Comparison of ENCODE assay signal across 19 mouse cellular contexts in genomic region chr9:108343835-108344234, GRCm38 (mm10). TPM values are rescaled to one million over a fixed set of nuclear protein-coding genes. Genes with fewer than 3 reads are reported as not detected.
DNase-seq lines count a peak whose midpoint lies in the region; ATAC-seq and TF ChIP-seq lines count a peak whose summit lies in the region.
"Had no signal": no experiment of that assay in that cellular context is flagged by ENCODE, and none has a peak within 500 bp of the region (broad histone marks: within the 10 kb centered on the region; RNA-seq: fewer than 3 reads in every experiment).

No protein-coding gene starts in this region.

- DNase-seq in kidney, postnatal 0 days (ENCODE audit: low spot score): no peak
- DNase-seq in kidney, postnatal 10 days: no peak
- DNase-seq in c-Kit-positive CD71-positive TER-119-positive erythroid progenitor cells, embryonic 14.5 days (ENCODE audit: low spot score): peak; percentile 53
- DNase-seq in adrenal gland, postnatal 10 days: no peak
- no peak for DNase-seq in spleen, adult 12 weeks (ENCODE audit: low spot score)
- DNase-seq in urinary bladder, postnatal 25 days (ENCODE audit: low spot score): no peak
- DNase-seq: cerebellum, adult 11-12 months; heart, adult 18-20 months; heart, postnatal 14 days; kidney, postnatal 25 days; layer of hippocampus, adult 9-11 months; retina, postnatal 1 day; thymus, postnatal 4 days had no signal

- H3K27ac ChIP-seq in kidney, postnatal 0 days: 0 out of 2 replicates have a peak overlapping the region, but pooled peaks have one; percentile 98
- peak overlapping the region; percentile 100 for H3K27ac ChIP-seq in liver, embryonic 12.5 days
- H3K27ac ChIP-seq: embryonic facial prominence, embryonic 15.5 days; forebrain, embryonic 15.5 days; midbrain, embryonic 12.5 days had no signal

- H3K4me1 ChIP-seq in kidney, postnatal 0 days (replicated peaks; ENCODE audit: insufficient read depth, low read length): peaks cover 21% of the 10 kb centered on the region
- H3K4me1 ChIP-seq in liver, embryonic 12.5 days: peaks cover 70% of the 10 kb centered on the region

- no peak overlapping the region for H3K9ac ChIP-seq in kidney, postnatal 0 days (ENCODE audit: low read depth, low read length)
- peak overlapping the region; percentile 98 for H3K9ac ChIP-seq in liver, embryonic 12.5 days
- H3K9ac ChIP-seq: embryonic facial prominence, embryonic 15.5 days; forebrain, embryonic 15.5 days; midbrain, embryonic 12.5 days had no signal

- no peaks in the 10 kb centered on the region for H3K27me3 ChIP-seq in kidney, postnatal 0 days (ENCODE audit: insufficient read depth, low read length)
- H3K27me3 ChIP-seq in liver, embryonic 12.5 days (replicated peaks): no peaks in the 10 kb centered on the region
- H3K27me3 ChIP-seq: embryonic facial prominence, embryonic 15.5 days; forebrain, embryonic 15.5 days; midbrain, embryonic 12.5 days had no signal

- WGBS in kidney, postnatal 0 days: 100% methylated on average over 1 of the region's 1 CpGs
- 52% methylated on average over 1 of the region's 1 CpGs for WGBS in liver, embryonic 12.5 days (ENCODE audit: insufficient replicate concordance)

- H3K9me3 ChIP-seq in kidney, postnatal 0 days (replicated peaks; ENCODE audit: low read length): no peaks in the 10 kb centered on the region
- no peaks in the 10 kb centered on the region for H3K9me3 ChIP-seq in liver, embryonic 12.5 days (replicated peaks)
- H3K9me3 ChIP-seq: embryonic facial prominence, embryonic 15.5 days; forebrain, embryonic 15.5 days; midbrain, embryonic 12.5 days had no signal

- no peaks in the 10 kb centered on the region for H3K36me3 ChIP-seq in kidney, postnatal 0 days (ENCODE audit: insufficient read depth, low read length)
- H3K36me3 ChIP-seq in liver, embryonic 12.5 days: peaks cover 26% of the 10 kb centered on the region
- H3K36me3 ChIP-seq: embryonic facial prominence, embryonic 15.5 days; forebrain, embryonic 15.5 days; midbrain, embryonic 12.5 days had no signal

- H3K4me3 ChIP-seq in kidney, postnatal 0 days (replicated peaks; ENCODE audit: low read depth, low read length): no peak overlapping the region
- H3K4me3 ChIP-seq in liver, embryonic 12.5 days: no peak overlapping the region
- H3K4me3 ChIP-seq: embryonic facial prominence, embryonic 15.5 days; forebrain, embryonic 15.5 days; midbrain, embryonic 12.5 days; myocyte had no signal

- ATAC-seq in kidney, postnatal 0 days (replicated peaks; ENCODE audit: low FRiP score, low read depth): no peak
- ATAC-seq in liver, embryonic 12.5 days: no peak
- ATAC-seq: forebrain, embryonic 15.5 days; hindbrain, embryonic 16.5 days had no signal

- no peak for TF ChIP-seq CTCF in kidney, postnatal 0 days (IDR thresholded peaks at IDR 0.05; ENCODE audit: low read depth)

- no peak overlapping the region for H3K4me2 ChIP-seq in kidney, postnatal 0 days (ENCODE audit: low read length)
- H3K4me2 ChIP-seq in liver, embryonic 12.5 days: peak overlapping the region; percentile 71
- H3K4me2 ChIP-seq: embryonic facial prominence, embryonic 15.5 days; forebrain, embryonic 15.5 days; midbrain, embryonic 12.5 days had no signal

RNA-seq across cellular contexts. Expression of gene Usp4, which starts 3.8 kb away (rescaled TPM):
- 64.0 and 79.9 TPM in 2 replicates for polyA plus RNA-seq in kidney, postnatal 0 days (2015; fragmentation: Nextera tagmentation; extraction: Ambion mirVana)
- 87.4 and 92.1 TPM in 2 replicates for polyA plus RNA-seq in liver, embryonic 12.5 days (2016; fragmentation: Nextera tagmentation; extraction: Ambion mirVana)
- 100 to 1,000 TPM; 101 to 111 TPM for total RNA-seq in adrenal gland, postnatal 10 days (2021)

RNA-seq across cellular contexts. Expression of gene Gpx1, which starts 5.1 kb away (rescaled TPM):
- polyA plus RNA-seq in kidney, postnatal 0 days (2015; fragmentation: Nextera tagmentation; extraction: Ambion mirVana): 1,215 and 1,273 TPM in 2 replicates
- polyA plus RNA-seq in liver, embryonic 12.5 days (2016; fragmentation: Nextera tagmentation; extraction: Ambion mirVana): 5,938 and 5,957 TPM in 2 replicates
- 100 to 1,000 TPM; 424 to 480 TPM for total RNA-seq in adrenal gland, postnatal 10 days (2021)

RNA-seq across cellular contexts. Expression of gene Tcta, which starts 37.9 kb away (rescaled TPM):
- 47.5 and 49.0 TPM in 2 replicates for polyA plus RNA-seq in kidney, postnatal 0 days (2015; fragmentation: Nextera tagmentation; extraction: Ambion mirVana)
- 13.4 TPM in 2 replicates for polyA plus RNA-seq in liver, embryonic 12.5 days (2016; fragmentation: Nextera tagmentation; extraction: Ambion mirVana)
- total RNA-seq in adrenal gland, postnatal 10 days (2021): 10 to 100 TPM; 28.9 to 36.6 TPM

RNA-seq across cellular contexts. Expression of gene Rhoa, which starts 37.9 kb away (rescaled TPM):
- polyA plus RNA-seq in kidney, postnatal 0 days (2015; fragmentation: Nextera tagmentation; extraction: Ambion mirVana): 448 and 489 TPM in 2 replicates
- 249 and 259 TPM in 2 replicates for polyA plus RNA-seq in liver, embryonic 12.5 days (2016; fragmentation: Nextera tagmentation; extraction: Ambion mirVana)
- total RNA-seq in adrenal gland, postnatal 10 days (2021): 100 to 1,000 TPM; 352 to 357 TPM

RNA-seq across cellular contexts. Expression of gene Amt, which starts 47.2 kb away (rescaled TPM):
- 50.5 and 51.2 TPM in 2 replicates for polyA plus RNA-seq in kidney, postnatal 0 days (2015; fragmentation: Nextera tagmentation; extraction: Ambion mirVana)
- polyA plus RNA-seq in liver, embryonic 12.5 days (2016; fragmentation: Nextera tagmentation; extraction: Ambion mirVana): 10.9 and 12.9 TPM in 2 replicates
- 10 to 100 TPM in 1 of 2 experiments, 1 to 10 TPM in 1; 9.3 to 14.7 TPM for total RNA-seq in adrenal gland, postnatal 10 days (2021)
